Mouse (Mus musculus) hindbrain, embryonic 15.5 days (tissue): ENCODE results near the gene Anks1b. TPM values are rescaled to one million over a fixed set of nuclear protein-coding genes. Genes with fewer than 3 reads are reported as not detected.
A peak's percentile ranks its signal among the peaks of the same experiment; 100 is the strongest.

Source experiments
- ATAC-seq: fragments of 200-750 bp; cut with Nextera tagmentation; 2 replicates; pipeline ENCODE4 v1.8.0; 2017; ENCODE audit warnings: low read depth, moderate number of reproducible peaks, moderate TSS enrichment; ENCODE audit not compliant: low FRiP score
- H3K27ac ChIP-seq: fragments of 300-500 bp; sonication (generic); replicated peaks from 2 replicates; pipeline ENCODE4 v1.5.1; 2015; ENCODE audit warnings: mild to moderate bottlenecking, inconsistent platforms
- H3K27me3 ChIP-seq: fragments of 300-500 bp; sonication (generic); 2 replicates; pipeline ENCODE4 v1.6.1; 2015; ENCODE audit warnings: control low read depth, inconsistent platforms
- H3K36me3 ChIP-seq: fragments of 300-500 bp; sonication (generic); 2 replicates; pipeline ENCODE4 v1.6.1; 2015; ENCODE audit warnings: control low read depth, inconsistent platforms
- H3K4me1 ChIP-seq: fragments of 300-500 bp; sonication (generic); replicated peaks from 2 replicates; pipeline ENCODE4 v1.6.1; 2015; ENCODE audit warnings: control low read depth, inconsistent platforms
- H3K4me2 ChIP-seq: fragments of 300-500 bp; sonication (generic); 2 replicates; pipeline ENCODE4 v1.6.1; 2015; ENCODE audit warnings: moderate library complexity, mild to moderate bottlenecking, inconsistent platforms
- H3K4me3 ChIP-seq: fragments of 300-500 bp; sonication (generic); 2 replicates; pipeline ENCODE4 v1.5.1; 2015; ENCODE audit warnings: mild to moderate bottlenecking, inconsistent platforms
- H3K9ac ChIP-seq: fragments of 300-500 bp; sonication (generic); 2 replicates; pipeline ENCODE4 v1.6.1; 2015; ENCODE audit warnings: inconsistent platforms
- H3K9me3 ChIP-seq: fragments of 300-500 bp; sonication (generic); 2 replicates; pipeline ENCODE4 v1.6.1; 2016; ENCODE audit warnings: control low read depth, inconsistent platforms
- WGBS: fragments of 180-500 bp; shearing (Covaris S2); methylation state at CpG from one replicate; pipeline ENCODE4 v1.1.7; 2015; 5-methylcytosine and 5-hydroxymethylcytosine counted together
- polyA plus RNA-seq: library from polyadenylated mRNA; unstranded; fragments of >200 nt; fragmentation: Nextera tagmentation; extraction: Ambion mirVana; gene quantifications from 2 replicates; pipeline ENCODE4 v1.2.1, GENCODE M21; 2015

Anks1b gene
- polyA plus RNA-seq, 1 experiment from 2014 or later, result 85.2 TPM

- Histone ChIP-seq H3K36me3 (no peaks in the 10 kb centered on the region), H3K4me2 (no peak overlapping the region), H3K27me3 (no peaks in the 10 kb centered on the region), H3K9ac (no peak overlapping the region), H3K27ac (no peak overlapping the region), H3K4me1 (peaks cover 25% of the 10 kb centered on the region), H3K4me3 (no peak overlapping the region), H3K9me3 (no peaks in the 10 kb centered on the region)
- WGBS, result 71% methylated on average over 5 of the region's 5 CpGs
- no peak for ATAC-seq
Observed at GRCm38 (mm10) chr10:90696687-90697086, 823.4 kb downstream of the Anks1b start.

DNA sequence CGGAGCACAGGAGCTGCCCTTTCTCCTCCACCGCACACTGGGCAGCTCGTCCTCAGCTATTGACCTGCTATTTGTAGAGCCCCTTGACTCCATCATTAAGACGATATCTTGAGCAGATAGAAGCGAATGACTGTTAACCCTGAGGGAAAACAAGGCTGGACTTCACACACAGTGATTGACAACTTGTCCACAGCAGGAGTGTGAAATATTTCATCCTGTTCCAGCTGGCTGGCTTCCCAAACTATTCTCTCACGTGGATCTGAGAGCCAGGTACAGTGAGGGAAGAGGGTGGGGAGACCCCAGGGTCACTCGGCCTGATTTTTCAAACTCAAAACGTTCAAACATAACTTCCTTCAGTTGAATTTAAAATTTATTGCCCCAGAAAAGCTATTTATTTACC, 824.1 kb downstream of the Anks1b start:
- no peak overlapping the region for H3K4me2 ChIP-seq
- H3K4me1 ChIP-seq, result peaks cover 25% of the 10 kb centered on the region
- H3K9me3 ChIP-seq, result no peaks in the 10 kb centered on the region
- no peak overlapping the region for H3K9ac ChIP-seq
- H3K36me3 ChIP-seq, result no peaks in the 10 kb centered on the region
- ATAC-seq, result no peak
- H3K27me3 ChIP-seq, result no peaks in the 10 kb centered on the region
- no peak overlapping the region for H3K4me3 ChIP-seq
- peak overlapping the region; percentile 34; the same call in 1 of the 2 replicates for H3K27ac ChIP-seq
- WGBS, result 41% methylated on average over 8 of the region's 8 CpGs

DNA sequence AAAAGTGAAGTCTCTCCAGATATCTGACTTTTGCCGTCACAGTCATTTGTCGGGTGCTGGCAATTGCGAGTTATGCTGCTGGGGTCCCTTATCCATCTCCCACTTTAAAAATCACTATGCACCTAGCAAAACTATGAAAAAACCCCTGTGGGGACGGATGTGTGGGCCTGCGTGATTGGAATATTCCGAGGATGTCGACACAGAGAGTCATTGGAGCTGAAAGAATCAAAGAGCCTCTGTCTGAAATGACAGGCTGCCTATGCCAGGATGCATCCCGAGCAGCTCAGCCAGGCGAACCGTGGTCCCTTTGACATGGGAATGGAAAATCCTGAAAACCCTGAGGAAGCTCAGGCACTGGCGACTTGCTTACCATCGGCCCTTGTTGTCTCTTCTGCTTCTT, 825.9 kb downstream of the Anks1b start:
- Histone ChIP-seq H3K9me3 (no peaks in the 10 kb centered on the region), H3K9ac (no peak overlapping the region), H3K4me2 (0 out of 2 replicates have a peak overlapping the region, but pooled peaks have one; percentile 16), H3K27ac (peak overlapping the region; percentile 60), H3K36me3 (no peaks in the 10 kb centered on the region), H3K4me1 (peaks cover 25% of the 10 kb centered on the region), H3K27me3 (no peaks in the 10 kb centered on the region), H3K4me3 (no peak overlapping the region)
- 0 out of 2 replicates have a peak, but pooled peaks have one; percentile 32 for ATAC-seq
- WGBS, result 49% methylated on average over 12 of the region's 12 CpGs

DNA sequence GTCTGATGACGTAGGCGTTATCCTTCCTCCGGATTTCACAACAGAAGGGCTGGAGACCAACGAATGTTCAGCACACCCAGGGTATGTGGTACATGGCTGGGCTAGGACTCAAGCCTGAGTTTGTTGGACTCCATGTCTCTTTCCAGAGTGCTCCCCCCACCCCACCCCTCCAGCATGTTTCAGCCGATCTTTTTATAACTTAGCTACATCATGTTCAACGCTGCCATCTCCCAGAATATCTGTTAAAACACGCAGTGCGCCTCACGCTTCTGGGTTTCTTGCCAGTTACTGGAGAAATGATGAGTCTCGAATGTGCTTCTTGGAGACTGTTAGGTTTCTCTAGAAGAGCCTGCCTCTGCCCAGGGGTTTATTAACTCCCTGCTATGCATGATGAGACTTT, 831.3 kb downstream of the Anks1b start:
- no peaks in the 10 kb centered on the region for H3K27me3 ChIP-seq
- H3K27ac ChIP-seq, result no peak overlapping the region
- no peak overlapping the region for H3K4me2 ChIP-seq
- no peak for ATAC-seq
- no peak overlapping the region for H3K4me3 ChIP-seq
- no peaks in the 10 kb centered on the region for H3K36me3 ChIP-seq
- H3K4me1 ChIP-seq, result 0 out of 2 replicates have a peak, but pooled peaks cover 5% of the 10 kb centered on the region
- H3K9me3 ChIP-seq, result no peaks in the 10 kb centered on the region
- H3K9ac ChIP-seq, result no peak overlapping the region
- WGBS, result 78% methylated on average over 10 of the region's 10 CpGs

DNA sequence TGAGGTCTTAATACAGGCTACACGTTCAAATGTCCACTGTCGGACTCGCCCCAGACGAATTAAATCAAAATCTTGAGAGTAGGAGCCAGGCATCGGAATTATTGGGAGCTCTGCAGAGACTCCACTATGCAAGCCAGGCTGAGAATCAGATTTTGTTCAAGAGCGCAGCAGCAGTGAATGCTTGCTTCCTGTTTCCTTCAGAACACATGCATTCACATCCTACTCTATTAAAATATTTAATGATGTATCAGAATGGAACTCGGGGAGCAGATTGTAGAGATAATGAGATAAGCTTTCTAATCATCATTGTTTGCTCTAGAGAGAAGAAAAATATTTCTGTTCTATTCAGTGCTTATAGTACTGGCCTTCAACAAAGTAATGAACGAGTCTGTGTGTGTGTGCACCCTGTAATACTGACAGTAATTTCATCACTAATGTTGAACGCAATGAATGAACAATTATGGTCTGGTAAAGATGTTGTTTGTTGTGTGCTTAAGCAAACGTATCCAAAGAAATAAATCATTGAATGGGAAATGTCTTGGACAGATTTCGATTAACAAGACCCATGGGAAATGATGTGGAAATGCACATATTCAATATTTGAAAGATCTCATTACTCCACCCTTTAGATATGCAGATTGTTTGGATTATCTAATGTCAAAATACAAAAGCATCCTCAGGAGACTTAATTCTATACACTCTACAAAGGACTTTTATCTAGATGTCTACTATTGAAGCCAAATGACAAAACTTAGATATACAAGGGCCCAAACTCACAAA, 835.7 kb downstream of the Anks1b start:
- no peak; the same call in 1 of the 2 replicates for ATAC-seq
- WGBS, result 29% methylated on average over 11 of the region's 11 CpGs
- Histone ChIP-seq H3K9ac (no peak overlapping the region), H3K4me3 (no peak overlapping the region), H3K27ac (peak overlapping the region; percentile 43; the same call in 1 of the 2 replicates), H3K27me3 (no peaks in the 10 kb centered on the region), H3K9me3 (no peaks in the 10 kb centered on the region), H3K4me2 (no peak overlapping the region), H3K36me3 (no peaks in the 10 kb centered on the region), H3K4me1 (0 out of 2 replicates have a peak, but pooled peaks cover 5% of the 10 kb centered on the region)

- 12% methylated on average over 5 of the region's 5 CpGs for WGBS
- H3K27me3 ChIP-seq, result no peaks in the 10 kb centered on the region
- H3K36me3 ChIP-seq, result peaks cover 3% of the 10 kb centered on the region; the same call in 1 of the 2 replicates
- H3K4me1 ChIP-seq, result 0 out of 2 replicates have a peak, but pooled peaks cover 5% of the 10 kb centered on the region
- no peak overlapping the region for H3K27ac ChIP-seq
- ATAC-seq, result no peak
- H3K9ac ChIP-seq, result no peak overlapping the region
- H3K4me3 ChIP-seq, result no peak overlapping the region
- no peak overlapping the region for H3K4me2 ChIP-seq
- H3K9me3 ChIP-seq, result no peaks in the 10 kb centered on the region
Observed at GRCm38 (mm10) chr10:90709602-90709931, 836.3 kb downstream of the Anks1b start.

GRCm38 (mm10) chr10:90717961-90718360, 844.7 kb downstream of the Anks1b start:
- 58% methylated on average over 11 of the region's 11 CpGs for WGBS
- Histone ChIP-seq H3K9me3 (no peaks in the 10 kb centered on the region), H3K36me3 (peaks cover 6% of the 10 kb centered on the region; the same call in 1 of the 2 replicates), H3K27ac (no peak overlapping the region), H3K4me2 (no peak overlapping the region), H3K9ac (no peak overlapping the region), H3K4me3 (no peak overlapping the region), H3K4me1 (no peaks in the 10 kb centered on the region; the same call in 1 of the 2 replicates), H3K27me3 (no peaks in the 10 kb centered on the region)
- ATAC-seq, result peak; percentile 38; the same call in 1 of the 2 replicates

GRCm38 (mm10) chr10:90718684-90719083, 845.4 kb downstream of the Anks1b start:
- Histone ChIP-seq H3K4me3 (no peak overlapping the region), H3K9ac (no peak overlapping the region), H3K9me3 (no peaks in the 10 kb centered on the region), H3K4me1 (no peaks in the 10 kb centered on the region; the same call in 1 of the 2 replicates), H3K27me3 (no peaks in the 10 kb centered on the region), H3K36me3 (peaks cover 6% of the 10 kb centered on the region; the same call in 1 of the 2 replicates), H3K27ac (no peak overlapping the region), H3K4me2 (no peak overlapping the region)
- ATAC-seq, result no peak
- WGBS, result 95% methylated on average over 8 of the region's 9 CpGs

GRCm38 (mm10) chr10:90719996-90720395, 846.7 kb downstream of the Anks1b start:
- Histone ChIP-seq H3K4me2 (no peak overlapping the region), H3K4me3 (no peak overlapping the region), H3K27ac (no peak overlapping the region), H3K27me3 (no peaks in the 10 kb centered on the region), H3K9me3 (no peaks in the 10 kb centered on the region), H3K36me3 (no peaks in the 10 kb centered on the region), H3K4me1 (no peaks in the 10 kb centered on the region; the same call in 1 of the 2 replicates), H3K9ac (no peak overlapping the region)
- ATAC-seq, result no peak
- 47% methylated on average over 4 of the region's 4 CpGs for WGBS

DNA sequence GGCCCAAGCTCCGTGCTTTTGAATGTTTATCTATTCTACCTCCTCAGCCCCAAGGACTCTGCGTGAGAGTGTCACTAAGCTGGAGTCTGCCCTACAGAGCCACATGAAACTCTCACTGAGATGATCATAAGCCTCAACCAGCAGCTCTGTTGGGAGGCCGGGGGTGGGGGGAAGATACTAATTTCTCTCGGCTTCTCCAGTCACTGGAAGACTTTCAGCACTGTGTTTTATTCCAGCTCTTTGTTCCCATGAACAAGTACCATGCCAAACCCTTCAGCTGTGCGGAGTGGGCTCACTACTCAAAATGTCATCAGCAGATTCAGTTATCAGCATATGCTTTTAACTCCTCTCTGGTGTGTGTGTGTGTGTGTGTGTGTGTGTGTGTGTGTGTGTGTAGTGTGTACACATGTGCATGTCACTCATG, 849.8 kb downstream of the Anks1b start:
- no peaks in the 10 kb centered on the region for H3K9me3 ChIP-seq
- 53% methylated on average over 5 of the region's 5 CpGs for WGBS
- no peak overlapping the region; the same call in 1 of the 2 replicates for H3K27ac ChIP-seq
- no peak overlapping the region for H3K4me3 ChIP-seq
- H3K4me2 ChIP-seq, result no peak overlapping the region
- no peak for ATAC-seq
- peaks cover 2% of the 10 kb centered on the region for H3K4me1 ChIP-seq
- H3K36me3 ChIP-seq, result no peaks in the 10 kb centered on the region
- no peak overlapping the region for H3K9ac ChIP-seq
- H3K27me3 ChIP-seq, result no peaks in the 10 kb centered on the region

DNA sequence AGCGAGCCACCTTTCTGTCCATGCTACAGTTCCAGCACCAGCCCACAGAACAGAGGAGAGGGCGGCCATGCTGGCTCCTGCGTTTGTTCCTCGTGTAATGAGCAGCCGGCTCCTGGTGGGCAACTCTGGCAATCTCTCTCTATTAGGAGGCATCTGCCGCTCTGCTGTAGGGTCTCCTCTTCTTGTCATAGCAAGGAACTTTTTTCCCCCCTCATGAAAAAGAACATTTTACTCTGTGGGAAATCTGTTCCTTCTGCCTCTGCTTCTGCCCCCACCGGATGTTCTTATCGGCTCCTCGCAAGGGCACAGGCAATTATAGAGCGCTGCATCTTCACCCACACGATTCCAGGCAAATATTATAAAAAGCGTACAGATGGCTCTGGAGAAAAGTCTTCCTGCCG, 850.6 kb downstream of the Anks1b start:
- no peak overlapping the region for H3K4me3 ChIP-seq
- ATAC-seq, result no peak
- no peaks in the 10 kb centered on the region for H3K36me3 ChIP-seq
- no peak overlapping the region for H3K4me2 ChIP-seq
- no peaks in the 10 kb centered on the region for H3K9me3 ChIP-seq
- 64% methylated on average over 13 of the region's 13 CpGs for WGBS
- no peak overlapping the region for H3K9ac ChIP-seq
- H3K27ac ChIP-seq, result 0 out of 2 replicates have a peak overlapping the region, but pooled peaks have one; percentile 13
- no peaks in the 10 kb centered on the region for H3K27me3 ChIP-seq
- peaks cover 8% of the 10 kb centered on the region for H3K4me1 ChIP-seq

GRCm38 (mm10) chr10:90724931-90725330, 851.6 kb downstream of the Anks1b start:
- H3K4me2 ChIP-seq, result no peak overlapping the region
- H3K27me3 ChIP-seq, result no peaks in the 10 kb centered on the region
- no peak overlapping the region for H3K27ac ChIP-seq
- ATAC-seq, result no peak
- H3K9me3 ChIP-seq, result no peaks in the 10 kb centered on the region
- WGBS, result 59% methylated on average over 1 of the region's 1 CpGs
- no peak overlapping the region for H3K4me3 ChIP-seq
- H3K9ac ChIP-seq, result no peak overlapping the region
- H3K4me1 ChIP-seq, result peaks cover 18% of the 10 kb centered on the region
- no peaks in the 10 kb centered on the region for H3K36me3 ChIP-seq
